Mouse (Mus musculus): ENCODE measurements at regions not wholly inside any gene's neighbourhood (a gene's known extent, or its start where the extent isn't known, plus 50 kb on each side); places are given as distances from the start of the nearest gene placed in this dataset.
"Not testable (repeated sequence)": the region's sequence is repeated elsewhere in the genome, so short reads cannot be mapped to it uniquely, and the experiment has no call there.

- no peak for DNase-seq (ENCODE audit: low read depth, low spot score)
These were observed 164.8 kb upstream of the Klf4 start for GRCm38 (mm10) chr4:55697108-55697507.

- DNase-seq (ENCODE audit: low read depth, low spot score): no peak
These were observed 164.2 kb upstream of the Klf4 start for GRCm38 (mm10) chr4:55696428-55696827.

- no peak for DNase-seq (ENCODE audit: low read depth, low spot score)
These were observed 163.0 kb upstream of the Klf4 start for GRCm38 (mm10) chr4:55695246-55695645.

- no peak for DNase-seq (ENCODE audit: low read depth, low spot score)
These were observed 157.2 kb upstream of the Klf4 start for GRCm38 (mm10) chr4:55689479-55689878.

GRCm38 (mm10) chr4:55686771-55687170 is 154.5 kb upstream of the Klf4 start:
- no peak for DNase-seq (ENCODE audit: low read depth, low spot score)

GRCm38 (mm10) chr4:55672288-55672687 is 140.0 kb upstream of the Klf4 start:
- no peak for DNase-seq (ENCODE audit: low read depth, low spot score)

GRCm38 (mm10) chr4:55670258-55670657 is 138.0 kb upstream of the Klf4 start:
- DNase-seq (ENCODE audit: low read depth, low spot score): no peak

- no peak for DNase-seq (ENCODE audit: low read depth, low spot score)
These were observed 132.6 kb upstream of the Klf4 start for GRCm38 (mm10) chr4:55664822-55665221.

- no peak for DNase-seq (ENCODE audit: low read depth, low spot score)
These were observed 131.6 kb upstream of the Klf4 start for GRCm38 (mm10) chr4:55663856-55664255.

GRCm38 (mm10) chr4:55662041-55662440 is 129.8 kb upstream of the Klf4 start:
- DNase-seq (ENCODE audit: low read depth, low spot score): no peak

GRCm38 (mm10) chr4:55658904-55659303 is 126.6 kb upstream of the Klf4 start:
- no peak for DNase-seq (ENCODE audit: low read depth, low spot score)

- no peak for DNase-seq (ENCODE audit: low read depth, low spot score)
These were observed 123.1 kb upstream of the Klf4 start for GRCm38 (mm10) chr4:55655329-55655728.

- no peak for DNase-seq (ENCODE audit: low read depth, low spot score)
These were observed 120.4 kb upstream of the Klf4 start for GRCm38 (mm10) chr4:55652628-55653027.

- no peak for DNase-seq (ENCODE audit: low read depth, low spot score)
These were observed 119.6 kb upstream of the Klf4 start for GRCm38 (mm10) chr4:55651811-55652410.

GRCm38 (mm10) chr4:55651051-55651763 is 118.9 kb upstream of the Klf4 start:
- DNase-seq (ENCODE audit: low read depth, low spot score): peak; percentile 13

GRCm38 (mm10) chr4:55650186-55650585 is 117.9 kb upstream of the Klf4 start:
- DNase-seq (ENCODE audit: low read depth, low spot score): no peak

GRCm38 (mm10) chr4:55648376-55648775 is 116.1 kb upstream of the Klf4 start:
- DNase-seq (ENCODE audit: low read depth, low spot score): no peak

- no peak for DNase-seq (ENCODE audit: low read depth, low spot score)
These were observed 113.2 kb upstream of the Klf4 start for GRCm38 (mm10) chr4:55645432-55645831.

GRCm38 (mm10) chr4:55644895-55645294 is 112.6 kb upstream of the Klf4 start:
- DNase-seq (ENCODE audit: low read depth, low spot score): no peak

- no peak for DNase-seq (ENCODE audit: low read depth, low spot score)
These were observed 102.8 kb upstream of the Klf4 start for GRCm38 (mm10) chr4:55634946-55635511.

- no peak for DNase-seq (ENCODE audit: low read depth, low spot score)
These were observed 98.9 kb upstream of the Klf4 start for GRCm38 (mm10) chr4:55631157-55631556.

GRCm38 (mm10) chr4:55630215-55630614 is 97.9 kb upstream of the Klf4 start:
- not testable (repeated sequence) for DNase-seq (ENCODE audit: low read depth, low spot score)

- DNase-seq (ENCODE audit: low read depth, low spot score): no peak
These were observed 92.5 kb upstream of the Klf4 start for GRCm38 (mm10) chr4:55624779-55625178.

Measured in WW6 (cell line).